Mouse (Mus musculus) heart, postnatal 0 days (tissue): ENCODE results near the gene Ttc25. TPM values are rescaled to one million over a fixed set of nuclear protein-coding genes. Genes with fewer than 3 reads are reported as not detected.
A peak's percentile ranks its signal among the peaks of the same experiment; 100 is the strongest.
"Not testable (repeated sequence)": the region's sequence is repeated elsewhere in the genome, so short reads cannot be mapped to it uniquely, and the experiment has no call there.

Source experiments
- ATAC-seq: fragments of 200-750 bp; cut with Nextera tagmentation; 2 replicates; pipeline ENCODE4 v1.8.0; 2017; ENCODE audit warnings: low read depth, moderate number of reproducible peaks, moderate library complexity; ENCODE audit not compliant: insufficient read depth
- DNase-seq: peaks from one replicate; pipeline ENCODE4 v3.0.0-alpha.2; 2016; ENCODE audit warnings: low spot score
- H3K27ac ChIP-seq: fragments of 300-500 bp; sonication (generic); 2 replicates; pipeline ENCODE4 v1.5.1; 2014; ENCODE audit warnings: low read depth, mild to moderate bottlenecking
- H3K27me3 ChIP-seq: fragments of 300-500 bp; sonication (generic); 2 replicates; pipeline ENCODE4 v1.6.1; 2014; ENCODE audit warnings: low read length, mixed read lengths; ENCODE audit not compliant: control insufficient read depth, insufficient read depth
- H3K36me3 ChIP-seq: fragments of 300-500 bp; sonication (generic); replicated peaks from 2 replicates; pipeline ENCODE4 v1.6.1; 2014; ENCODE audit warnings: low read length, mixed read lengths; ENCODE audit not compliant: control insufficient read depth, insufficient read depth
- H3K4me1 ChIP-seq: fragments of 300-500 bp; sonication (generic); 2 replicates; pipeline ENCODE4 v1.6.1; 2014; ENCODE audit warnings: antibody characterized with exemption; ENCODE audit not compliant: control insufficient read depth, insufficient read depth
- H3K4me2 ChIP-seq: fragments of 300-500 bp; sonication (generic); 2 replicates; pipeline ENCODE4 v1.6.1; 2014; ENCODE audit warnings: low read depth, mild to moderate bottlenecking, low read length, moderate library complexity
- H3K4me3 ChIP-seq: fragments of 300-500 bp; sonication (generic); 2 replicates; pipeline ENCODE4 v1.5.1; 2014; ENCODE audit warnings: low read depth, low read length
- H3K9ac ChIP-seq: fragments of 300-500 bp; sonication (generic); replicated peaks from 2 replicates; pipeline ENCODE4 v1.6.1; 2014; ENCODE audit warnings: low read depth, low read length, mixed read lengths
- H3K9me3 ChIP-seq: fragments of 300-500 bp; sonication (generic); replicated peaks from 2 replicates; pipeline ENCODE4 v1.6.1; 2016; ENCODE audit warnings: low read length; ENCODE audit not compliant: control insufficient read depth
- CTCF ChIP-seq: IDR thresholded peaks from 2 replicates; pipeline ENCODE4 v1.5.1; 2016; ENCODE audit warnings: antibody characterized with exemption, control low read depth, low read depth
- EP300 ChIP-seq: IDR thresholded peaks from 2 replicates; pipeline ENCODE4 v1.6.1; 2016; ENCODE audit warnings: antibody characterized with exemption, low read depth
- WGBS: fragments of 180-500 bp; shearing (Covaris S2); extraction: QIAGEN DNeasy Blood & Tissue Kit; methylation state at CpG from one replicate; pipeline ENCODE4 v1.1.7; 2014; 5-methylcytosine and 5-hydroxymethylcytosine counted together
- polyA plus RNA-seq: library from polyadenylated mRNA; unstranded; fragments of >200 nt; fragmentation: Nextera tagmentation; extraction: Ambion mirVana; gene quantifications from 2 replicates; pipeline ENCODE4 v1.2.1, GENCODE M21; 2015
- total RNA-seq: library from RNA; depleted of rRNA; stranded (reverse); fragments of >200 nt; gene quantifications from 2 replicates; pipeline ENCODE4 v1.2.3, GENCODE M21; 2014; ENCODE audit warnings: low replicate concordance

Gene Ttc25
- total and polyA plus RNA-seq, 2 experiments from 2014 or later, result 0.23 to 0.37 TPM

DNA sequence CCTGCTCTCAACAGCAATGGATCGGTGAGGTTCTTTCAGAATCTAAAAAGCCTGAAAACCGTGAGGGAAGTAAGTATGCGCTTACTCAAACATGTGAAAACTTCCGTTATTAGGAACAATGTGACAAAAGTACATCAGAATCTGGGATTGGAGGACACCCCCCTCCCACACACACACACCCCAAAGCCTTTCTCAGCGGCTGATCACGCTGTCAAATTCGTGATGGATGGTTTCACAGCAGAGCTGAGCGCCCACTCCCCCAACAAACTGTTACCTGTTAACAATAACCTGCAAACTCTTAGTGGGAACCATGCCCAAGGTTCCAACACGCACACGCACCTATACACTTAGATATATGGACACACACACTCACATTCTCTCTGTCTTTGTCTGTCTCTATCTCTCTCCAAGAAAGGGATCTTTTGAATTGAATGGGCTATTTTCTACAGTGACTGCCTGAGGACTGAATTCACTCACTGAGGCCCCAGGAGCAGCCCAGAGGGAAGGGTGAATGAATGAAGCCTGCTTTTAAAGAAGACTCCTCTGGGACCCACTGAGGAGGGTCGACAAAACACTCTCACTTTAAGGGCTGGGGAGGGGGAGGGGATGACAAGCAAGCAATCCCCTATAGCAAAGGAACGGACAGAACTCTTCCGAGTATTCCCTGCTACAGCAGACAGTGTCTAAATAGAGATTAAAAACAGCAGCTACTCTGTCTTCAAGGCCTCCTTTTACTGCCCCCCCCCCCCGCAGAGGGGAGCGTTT lies 19.2 kb upstream of the Ttc25 start:
- Histone ChIP-seq H3K9me3 (no peaks in the 10 kb centered on the region), H3K9ac (peak overlapping the region; percentile 85; the same call in 1 of the 2 replicates), H3K36me3 (peaks cover 28% of the 10 kb centered on the region), H3K27ac (no peak overlapping the region), H3K4me3 (peak overlapping the region; percentile 91), H3K27me3 (no peaks in the 10 kb centered on the region), H3K4me2 (peak overlapping the region; percentile 91), H3K4me1 (peaks cover 22% of the 10 kb centered on the region; the same call in 1 of the 2 replicates)
- ATAC-seq (no peak), DNase-seq (no peak)
- 43% methylated on average over 15 of the region's 15 CpGs for WGBS
- TF ChIP-seq EP300 (no peak), CTCF (no peak)

DNA sequence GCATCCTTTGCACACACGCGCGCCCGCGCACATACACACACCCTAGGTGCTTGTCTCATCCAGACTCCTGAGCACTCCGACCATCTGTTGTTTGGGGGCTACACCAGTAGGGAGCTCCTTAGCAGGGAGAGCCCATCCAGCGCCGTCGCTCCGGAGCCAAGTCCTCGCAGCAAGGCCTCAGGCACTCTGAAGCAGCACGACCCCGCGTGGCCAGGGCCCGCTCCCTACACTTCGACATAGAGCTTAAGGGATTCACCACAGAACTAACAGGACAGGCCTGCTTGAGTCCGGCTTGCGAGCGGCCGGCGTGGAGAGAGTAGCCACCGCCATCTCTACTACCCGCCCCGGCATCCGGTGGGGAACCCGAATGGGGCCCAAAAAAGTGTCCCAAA lies 18.3 kb upstream of the Ttc25 start:
- Histone ChIP-seq H3K4me2 (peak overlapping the region; percentile 91), H3K36me3 (peaks cover 20% of the 10 kb centered on the region), H3K27me3 (no peaks in the 10 kb centered on the region), H3K27ac (peak overlapping the region; percentile 88), H3K9ac (peak overlapping the region; percentile 85), H3K4me3 (peak overlapping the region; percentile 91), H3K9me3 (no peaks in the 10 kb centered on the region), H3K4me1 (peaks cover 22% of the 10 kb centered on the region; the same call in 1 of the 2 replicates)
- TF ChIP-seq CTCF, result peak; percentile 18
- TF ChIP-seq EP300, result no peak
- peak; percentile 72 for DNase-seq
- WGBS, result under 1% methylated on average over 26 of the region's 26 CpGs
- ATAC-seq, result peak; percentile 42

DNA sequence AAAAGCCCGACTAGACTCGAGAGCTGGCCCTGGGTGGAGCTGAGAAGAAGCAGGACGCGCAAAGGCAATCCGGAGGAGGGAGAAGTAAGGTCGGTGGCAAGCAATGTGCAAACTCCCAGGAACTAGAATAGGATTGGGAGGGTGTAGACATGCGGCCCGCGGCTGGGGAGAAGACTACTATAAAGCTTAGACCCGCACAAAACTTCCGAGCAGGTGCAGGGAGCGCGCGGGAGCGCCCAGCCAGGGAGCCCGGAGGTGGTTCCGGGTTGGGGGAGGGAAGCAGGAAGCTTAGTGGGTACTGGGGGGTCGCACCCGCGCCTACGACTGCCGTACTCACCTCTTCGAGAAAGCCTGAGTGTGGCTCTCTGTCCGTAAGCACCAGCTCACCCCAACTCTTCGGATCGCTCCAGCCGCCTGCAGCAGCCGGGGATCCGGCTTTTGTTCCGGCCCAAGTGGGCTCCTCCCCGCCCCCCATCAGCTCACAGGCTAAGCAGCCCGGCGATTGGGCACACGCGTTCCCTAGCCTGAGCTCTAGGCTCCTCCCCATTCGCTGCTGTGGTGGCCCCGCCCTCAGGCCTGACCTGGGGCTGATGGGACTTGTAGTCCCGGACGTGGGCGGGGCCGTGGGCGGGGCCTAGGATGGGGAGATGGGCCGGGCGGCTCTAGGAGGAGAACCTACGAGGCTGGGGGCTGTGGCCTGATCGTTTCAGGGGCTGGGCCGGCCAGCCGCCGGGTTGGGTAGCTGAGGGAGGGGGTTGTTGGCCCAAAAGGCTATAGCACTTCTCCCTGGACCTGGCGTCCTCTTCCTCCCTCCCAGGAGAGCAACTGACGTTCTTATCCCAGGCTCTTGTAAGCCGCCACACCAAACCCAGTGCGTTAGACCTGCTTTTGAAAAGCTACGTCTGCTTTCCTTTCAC lies 17.7 kb upstream of the Ttc25 start, which contains the start of gene Acly:
Acly (minus strand) TSS at position 543 of the 917 bp plus-strand sequence.
- peak; percentile 99 for ATAC-seq
- Histone ChIP-seq H3K4me1 (peaks cover 22% of the 10 kb centered on the region; the same call in 1 of the 2 replicates), H3K4me3 (peak within 1 kb of the TSS; percentile 91), H3K4me2 (peak within 1 kb of the TSS; percentile 91), H3K9ac (peak within 1 kb of the TSS; percentile 85), H3K9me3 (no peaks in the 10 kb centered on the region), H3K27me3 (no peaks in the 10 kb centered on the region), H3K36me3 (peaks cover 13% of the 10 kb centered on the region), H3K27ac (peak within 1 kb of the TSS; percentile 88)
- under 1% methylated on average over 53 of the region's 54 CpGs for WGBS
- TF ChIP-seq CTCF (no peak), EP300 (no peak)
- DNase-seq, result peak; percentile 98

DNA sequence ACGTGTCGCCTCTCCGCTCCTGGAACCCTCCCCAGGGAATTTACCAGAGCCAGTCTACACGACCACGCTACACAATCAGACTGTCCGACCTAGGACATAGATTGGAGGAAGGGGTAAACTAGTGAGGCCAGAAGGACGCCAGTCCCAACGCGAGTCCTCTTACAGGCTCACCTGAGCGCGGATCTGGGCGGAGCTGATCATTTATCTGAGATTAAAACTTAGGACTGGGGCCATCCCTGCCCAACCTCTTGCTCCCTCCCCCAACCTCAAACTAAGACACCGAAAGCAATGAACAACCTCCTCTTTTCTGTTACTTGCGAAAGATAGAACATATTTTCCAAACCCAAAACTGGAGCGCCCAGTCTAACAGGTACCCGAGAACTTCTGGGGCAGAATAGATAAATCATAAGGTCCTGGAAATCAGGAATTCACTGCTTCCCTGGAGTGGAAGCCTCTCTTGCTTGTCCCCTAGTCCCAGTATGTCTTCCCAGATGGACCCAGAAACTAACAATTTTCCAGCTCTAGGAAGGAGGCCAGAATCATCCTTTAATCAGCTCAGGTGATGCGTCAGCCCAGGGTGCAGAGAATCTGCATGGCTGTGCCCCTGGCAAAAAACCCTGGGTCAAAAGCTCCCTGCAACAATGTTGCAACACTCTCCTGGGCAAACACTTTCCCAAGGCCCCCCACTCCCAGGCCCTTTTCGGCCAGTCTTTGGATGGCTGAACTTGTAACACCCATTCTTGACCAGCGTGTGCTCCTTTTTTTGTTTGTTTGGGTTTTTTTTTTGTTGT lies 16.8 kb upstream of the Ttc25 start:
- Histone ChIP-seq H3K9ac (peak overlapping the region; percentile 27; the same call in 1 of the 2 replicates), H3K27ac (peak overlapping the region; percentile 27; the same call in 1 of the 2 replicates), H3K36me3 (peaks cover 5% of the 10 kb centered on the region; the same call in 1 of the 2 replicates), H3K9me3 (no peaks in the 10 kb centered on the region), H3K4me3 (peak overlapping the region; percentile 91), H3K27me3 (no peaks in the 10 kb centered on the region), H3K4me1 (peaks cover 22% of the 10 kb centered on the region; the same call in 1 of the 2 replicates), H3K4me2 (peak overlapping the region; percentile 91)
- DNase-seq, result peak; percentile 31
- ATAC-seq, result no peak; the same call in 1 of the 2 replicates
- no peak for TF ChIP-seq CTCF
- TF ChIP-seq EP300, result no peak
- WGBS, result 26% methylated on average over 19 of the region's 19 CpGs

DNA sequence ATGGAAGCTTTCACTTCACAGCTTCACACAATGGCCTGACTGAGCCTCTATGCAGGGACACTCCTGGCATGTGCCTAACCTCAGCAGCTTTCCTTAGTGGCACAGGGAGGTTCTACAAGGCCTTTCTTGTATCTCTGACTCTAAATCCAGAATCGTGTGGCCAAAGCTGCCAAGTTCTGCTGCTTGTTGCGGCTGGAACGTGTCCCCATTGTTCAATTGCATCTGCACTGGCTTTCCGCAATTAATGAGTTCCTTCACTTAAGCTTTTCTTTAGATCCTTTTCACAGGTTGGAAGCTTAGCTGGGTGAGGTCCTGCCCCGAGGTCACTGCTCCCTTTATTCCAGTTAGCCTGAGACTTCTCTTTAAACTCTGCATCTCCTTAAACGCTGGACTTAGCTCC lies 11.5 kb upstream of the Ttc25 start:
- no peaks in the 10 kb centered on the region for H3K9me3 ChIP-seq
- no peaks in the 10 kb centered on the region for H3K27me3 ChIP-seq
- no peaks in the 10 kb centered on the region for H3K4me1 ChIP-seq
- H3K4me2 ChIP-seq, result no peak overlapping the region
- DNase-seq, result no peak
- WGBS, result 76% methylated on average over 6 of the region's 6 CpGs
- H3K36me3 ChIP-seq, result no peaks in the 10 kb centered on the region
- H3K4me3 ChIP-seq, result no peak overlapping the region
- H3K27ac ChIP-seq, result no peak overlapping the region
- no peak for ATAC-seq
- TF ChIP-seq EP300 (no peak), CTCF (no peak)
- no peak overlapping the region for H3K9ac ChIP-seq

DNA sequence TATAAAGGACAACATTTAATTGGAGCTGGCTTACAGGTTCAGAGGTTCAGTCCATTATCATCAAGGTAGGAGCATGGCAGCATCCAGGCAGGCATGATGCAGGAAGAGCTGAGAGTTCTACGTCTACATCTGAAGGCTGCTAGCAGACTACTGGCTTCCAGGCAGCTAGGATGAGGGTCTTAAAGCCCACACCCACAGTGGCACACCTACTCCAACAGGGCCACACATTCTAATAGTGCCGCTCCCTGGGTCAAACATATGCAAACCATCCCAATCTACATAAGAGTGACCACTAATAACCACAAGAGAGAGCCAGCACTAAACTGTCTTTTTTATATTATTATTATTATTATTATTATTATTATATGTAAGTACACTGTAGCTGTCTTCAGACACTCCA lies 11.0 kb upstream of the Ttc25 start:
- not testable (repeated sequence) for H3K9me3 ChIP-seq, H3K4me3 ChIP-seq, H3K4me2 ChIP-seq, H3K36me3 ChIP-seq, H3K4me1 ChIP-seq, H3K27me3 ChIP-seq, H3K27ac ChIP-seq, DNase-seq, ATAC-seq, H3K9ac ChIP-seq
- WGBS, result 74% methylated on average over 2 of the region's 2 CpGs

DNA sequence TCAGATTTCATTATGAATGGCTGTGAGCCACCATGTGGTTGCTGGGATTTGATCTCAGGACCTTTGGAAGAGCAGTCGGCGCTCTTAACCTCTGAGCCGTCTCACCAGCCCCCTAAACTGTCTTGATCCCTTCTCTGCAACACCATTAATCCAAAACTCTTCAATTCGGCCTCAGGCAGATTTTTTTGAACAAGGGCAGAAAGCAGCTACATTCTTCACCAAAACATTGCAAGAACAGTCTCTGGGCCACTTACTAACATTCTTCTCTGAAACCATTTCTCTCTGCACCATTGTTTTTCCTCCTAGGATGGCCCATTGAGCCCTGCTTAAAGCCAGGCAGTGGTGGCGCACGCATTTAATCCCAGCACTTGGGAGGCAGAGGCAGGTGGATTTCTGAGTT lies 10.6 kb upstream of the Ttc25 start:
- H3K36me3 ChIP-seq, H3K4me1 ChIP-seq, H3K9me3 ChIP-seq, H3K4me3 ChIP-seq, H3K9ac ChIP-seq, DNase-seq, H3K27ac ChIP-seq, ATAC-seq, H3K27me3 ChIP-seq, H3K4me2 ChIP-seq: not testable (repeated sequence)
- 85% methylated on average over 6 of the region's 6 CpGs for WGBS
